Mouse (Mus musculus) CH12.LX (cell line): ENCODE results near the gene Bcl2l12. TPM values are rescaled to one million over a fixed set of nuclear protein-coding genes. Genes with fewer than 3 reads are reported as not detected.

Experiments used
- DNase-seq: peaks from one replicate; pipeline ENCODE4 v3.0.0-alpha.2; 2013; ENCODE audit errors: extremely low read depth
- H3K27ac ChIP-seq: 2 replicates; pipeline ENCODE4 v1.5.1; 2012; ENCODE audit warnings: low read depth, mild to moderate bottlenecking, control low read depth, moderate library complexity; ENCODE audit not compliant: insufficient read depth
- H3K27me3 ChIP-seq: replicated peaks from 2 replicates; pipeline ENCODE3; 2012; ENCODE audit warnings: inconsistent platforms
- H3K36me3 ChIP-seq, 2 experiments: replicated peaks in 1 of 2; 2 replicates each; pipeline versions ENCODE3 to v1.6.1; 2012; ENCODE audit warnings: inconsistent platforms in 1 of 2, low read length in 1 of 2, mild to moderate bottlenecking in 1 of 2, mixed read lengths in 1 of 2, moderate library complexity in 1 of 2; ENCODE audit not compliant: control insufficient read depth in 1 of 2, insufficient read depth in 1 of 2
- H3K4me1 ChIP-seq, 2 experiments: 2 replicates each; pipeline ENCODE4 v1.6.1; 2012; ENCODE audit warnings: inconsistent platforms in 1 of 2, moderate library complexity in 1 of 2; ENCODE audit not compliant: insufficient read depth in 2 of 2, control insufficient read depth in 1 of 2
- H3K4me2 ChIP-seq: 2 replicates; pipeline ENCODE4 v1.6.1; 2012; ENCODE audit warnings: low read depth, mild to moderate bottlenecking, control low read depth; ENCODE audit not compliant: poor library complexity, insufficient read depth, severe bottlenecking
- H3K4me3 ChIP-seq, 3 experiments: fragments of 150-350 bp in 1 of 3; sonication (generic) in 1 of 3; replicated peaks in 1 of 3; 2 replicates each; pipeline versions ENCODE3 to v1.5.1; 2011 to 2012; ENCODE audit warnings: low read depth in 2 of 3, low read length in 2 of 3, mild to moderate bottlenecking in 2 of 3, moderate library complexity in 2 of 3, control low read depth in 1 of 3, improper control_type of control experiment in 1 of 3, inconsistent platforms in 1 of 3, mixed read lengths in 1 of 3; ENCODE audit not compliant: poor library complexity in 1 of 3
- H3K79me2 ChIP-seq: replicated peaks from 2 replicates; pipeline ENCODE4 v1.6.1; 2012; ENCODE audit warnings: mild to moderate bottlenecking, moderate library complexity; ENCODE audit not compliant: control insufficient read depth, poor library complexity, insufficient read depth, severe bottlenecking; ENCODE audit errors: extremely low read depth
- H3K9ac ChIP-seq: 2 replicates; pipeline ENCODE4 v1.6.1; 2012; ENCODE audit warnings: low read depth, mild to moderate bottlenecking, control low read depth, moderate library complexity; ENCODE audit not compliant: insufficient read depth
- H3K9me3 ChIP-seq: replicated peaks from 2 replicates; pipeline ENCODE3; 2012; ENCODE audit warnings: low read length, inconsistent platforms, mixed read lengths
- CHD2 ChIP-seq: IDR thresholded peaks from 2 replicates; pipeline ENCODE4 v1.6.1; 2011; ENCODE audit warnings: low read length, improper control_type of control experiment
- CTCF ChIP-seq, 2 experiments: IDR thresholded peaks in 1 of 2; conservative IDR thresholded peaks in 1 of 2; 2 replicates each; pipeline ENCODE4 v1.5.1; 2011 to 2012; ENCODE audit warnings: low read depth in 2 of 2, low read length in 2 of 2, improper control_type of control experiment in 1 of 2, inconsistent platforms in 1 of 2, mild to moderate bottlenecking in 1 of 2, moderate library complexity in 1 of 2
- E2F4 ChIP-seq: IDR thresholded peaks from 2 replicates; pipeline ENCODE4 v1.6.1; 2011; ENCODE audit warnings: low read depth, low read length, improper control_type of control experiment; ENCODE audit not compliant: insufficient replicate concordance
- ELF1 ChIP-seq: IDR thresholded peaks from 2 replicates; pipeline ENCODE4 v1.6.1; 2014; ENCODE audit warnings: low read depth, mild to moderate bottlenecking, inconsistent platforms, low read length, improper control_type of control experiment
- GABPA ChIP-seq: IDR thresholded peaks from 2 replicates; pipeline ENCODE4 v1.6.1; 2012; ENCODE audit warnings: low read depth, low read length, improper control_type of control experiment, inconsistent platforms; ENCODE audit not compliant: insufficient replicate concordance
- JUND ChIP-seq: conservative IDR thresholded peaks from 2 replicates; pipeline ENCODE4 v1.6.1; 2011; ENCODE audit warnings: low read depth, low read length, improper control_type of control experiment
- MAFK ChIP-seq: IDR thresholded peaks from 2 replicates; pipeline ENCODE4 v1.6.1; 2011; ENCODE audit warnings: low read length, improper control_type of control experiment; ENCODE audit not compliant: insufficient replicate concordance
- MAX ChIP-seq: IDR thresholded peaks from 2 replicates; pipeline ENCODE4 v1.6.1; 2011; ENCODE audit warnings: low read length, improper control_type of control experiment
- MAZ ChIP-seq: IDR thresholded peaks from 2 replicates; pipeline ENCODE4 v1.6.1; 2012; ENCODE audit warnings: low read depth, mild to moderate bottlenecking, inconsistent platforms, low read length, improper control_type of control experiment, moderate library complexity
- MYC ChIP-seq: IDR thresholded peaks from 2 replicates; pipeline ENCODE4 v1.6.1; 2011; ENCODE audit warnings: low read depth, mild to moderate bottlenecking, improper control_type of control experiment, low read length
- NRF1 ChIP-seq: IDR thresholded peaks from 2 replicates; pipeline ENCODE4 v1.6.1; 2014; ENCODE audit warnings: low read depth, mild to moderate bottlenecking, inconsistent platforms, low read length, improper control_type of control experiment, moderate library complexity
- POLR2AphosphoS2 ChIP-seq: IDR thresholded peaks from 2 replicates; pipeline ENCODE4 v1.6.1; 2011; ENCODE audit warnings: low read depth, low read length, improper control_type of control experiment
- RAD21 ChIP-seq: IDR thresholded peaks from 2 replicates; pipeline ENCODE4 v1.6.1; 2011; ENCODE audit warnings: low read depth, mild to moderate bottlenecking, low read length, improper control_type of control experiment, moderate library complexity
- SIN3A ChIP-seq: IDR thresholded peaks from 2 replicates; pipeline ENCODE4 v1.6.1; 2012; ENCODE audit warnings: low read length, improper control_type of control experiment, inconsistent platforms
- SMC3 ChIP-seq: IDR thresholded peaks from 2 replicates; pipeline ENCODE4 v1.6.1; 2011; ENCODE audit warnings: low read depth, low read length, improper control_type of control experiment
- TBP ChIP-seq: conservative IDR thresholded peaks from 2 replicates; pipeline ENCODE4 v1.6.1; 2011; ENCODE audit warnings: low read depth, low read length, improper control_type of control experiment
- TCF12 ChIP-seq: IDR thresholded peaks from 2 replicates; pipeline ENCODE4 v1.6.1; 2014; ENCODE audit warnings: low read depth, mild to moderate bottlenecking, inconsistent platforms, low read length, improper control_type of control experiment
- UBTF ChIP-seq: IDR thresholded peaks from 2 replicates; pipeline ENCODE4 v1.6.1; 2012; ENCODE audit warnings: low read depth, mild to moderate bottlenecking, inconsistent platforms, low read length, improper control_type of control experiment, moderate library complexity
- ZMIZ1 ChIP-seq: IDR thresholded peaks from 2 replicates; pipeline ENCODE4 v1.6.1; 2012; ENCODE audit warnings: low read depth, mild to moderate bottlenecking, inconsistent platforms, low read length, improper control_type of control experiment
- ZNF384 ChIP-seq: IDR thresholded peaks from 2 replicates; pipeline ENCODE4 v1.6.1; 2012; ENCODE audit warnings: low read depth, low read length, improper control_type of control experiment, inconsistent platforms
- dilution Hi-C: fragments of 300-500 bp; cut with MboI; formaldehyde crosslinking; loops from 2 replicates; pipeline ENCODE4 v1.14.3; 2020; ENCODE audit warnings: low sequenced_read_pairs; ENCODE audit not compliant: extremely low pct_unique_long_range_greater_than_20kb, extremely low pct_ligation_motif_present
- in situ Hi-C: fragments of 300-500 bp; cut with MboI; formaldehyde crosslinking; loops from 3 replicates; pipeline ENCODE4 v1.14.3; 2019; ENCODE audit warnings: low sequenced_read_pairs, low pct_ligation_motif_present, low pct_unique_long_range_greater_than_20kb, mixed read lengths
- polyA plus RNA-seq: library from polyadenylated mRNA; unstranded; fragments of >175 nt; gene quantifications from 2 replicates; pipeline ENCODE4 v1.2.1, GENCODE M21; 2012; ENCODE audit warnings: low read depth; ENCODE audit not compliant: insufficient read length
- total RNA-seq, 2 experiments: library from RNA; depleted of rRNA; stranded (reverse); fragments of 300-350 nt in 1 of 2; fragments of >200 nt in 1 of 2; gene quantifications; 2 replicates each; pipeline ENCODE4 v1.2.3; 2012 to 2014

Gene Bcl2l12
- total and polyA plus RNA-seq, 3 experiments, result 9.2 to 12.6 (median 11.8) TPM

DNA sequence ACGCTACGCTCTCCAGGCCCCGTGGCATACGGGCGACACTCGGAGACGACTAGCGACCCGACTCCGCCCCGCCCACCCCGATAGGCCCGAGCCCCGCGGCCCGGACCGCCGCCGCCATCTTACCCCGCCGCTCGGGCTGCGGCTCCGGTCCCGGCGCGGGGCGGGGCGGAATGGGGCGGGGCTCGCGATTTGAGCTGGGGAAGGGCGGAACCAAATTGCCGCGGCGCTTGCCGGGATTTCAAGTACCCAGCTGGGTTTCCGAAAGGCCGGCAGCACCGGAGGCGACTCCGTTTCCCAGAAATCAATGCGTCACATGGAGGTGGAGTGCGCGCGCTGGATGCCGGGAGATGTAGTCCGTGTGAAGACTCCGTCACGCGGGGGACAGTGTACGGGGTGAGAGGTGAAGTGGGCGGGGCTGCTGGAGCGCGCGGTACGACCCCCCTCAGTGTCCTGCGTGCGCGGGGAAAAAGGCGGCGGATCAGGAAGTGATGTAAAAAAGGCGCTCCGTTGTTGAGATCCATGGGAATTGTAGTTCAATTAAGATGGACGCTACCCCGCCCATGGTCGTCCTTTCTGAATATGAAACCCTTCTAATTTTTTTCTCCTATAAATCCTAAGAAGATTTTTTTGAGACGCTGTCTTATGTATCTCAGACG, 17.6 kb upstream of the Bcl2l12 start, which contains the start of gene Scaf1 (continued):
- TF ChIP-seq JUND, result no peak
- TF ChIP-seq TCF12, result peak; percentile 36; the same call in 1 of the 2 replicates
- TF ChIP-seq MYC, result no peak; the same call in 1 of the 2 replicates
- no peak; the same call in 1 of the 2 replicates for TF ChIP-seq ZNF384
- TF ChIP-seq GABPA, result peak; percentile 89; the same call in 1 of the 2 replicates
- TF ChIP-seq MAZ, result peak; percentile 84
- peak; percentile 64; the same call in 1 of the 2 replicates for TF ChIP-seq SIN3A

DNA sequence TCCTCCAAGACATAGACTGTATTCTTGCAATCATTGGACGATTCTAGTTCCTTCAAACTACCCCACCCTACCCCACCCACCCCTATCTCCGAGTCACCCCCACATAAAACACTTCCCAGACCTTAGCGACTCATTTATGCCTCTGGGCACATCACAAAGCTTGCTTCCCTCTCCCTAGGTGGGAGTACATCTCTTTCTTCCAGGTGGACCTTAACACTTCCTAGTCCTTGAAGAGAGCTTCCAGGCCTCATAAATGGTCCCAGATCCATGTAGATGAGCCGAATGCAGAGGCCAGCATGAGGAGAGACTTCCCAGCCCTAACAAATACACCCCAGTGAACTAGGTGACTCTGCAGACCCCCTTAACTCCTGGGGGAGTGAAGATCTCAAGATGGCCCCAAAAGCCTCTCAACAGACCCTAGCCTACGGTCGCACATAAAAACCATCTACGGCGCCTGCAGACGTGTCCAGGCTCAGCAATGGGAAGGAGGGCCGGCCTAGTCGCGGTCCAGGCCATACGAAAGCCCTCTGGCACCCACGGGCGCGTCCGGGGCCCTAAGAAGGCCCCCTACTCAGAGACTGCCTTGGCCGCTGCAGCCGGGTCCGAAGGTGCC, 16.9 kb upstream of the Bcl2l12 start:
- DNase-seq, result peak; percentile 17
- Histone ChIP-seq H3K4me2 (peak overlapping the region; percentile 30), H3K27ac (peak overlapping the region; percentile 74), H3K4me3 (peak overlapping the region; percentile 63 to 99 (median 92)), H3K79me2 (peaks cover 18% of the 10 kb centered on the region), H3K9me3 (no peaks in the 10 kb centered on the region), H3K4me1 (peaks cover 0 to 31% of the 10 kb centered on the region in 2 experiments; a peak in 2 of 4 replicates), H3K9ac (peak overlapping the region; percentile 100), H3K36me3 (peaks cover 27 to 41% of the 10 kb centered on the region in 2 experiments), H3K27me3 (no peaks in the 10 kb centered on the region)
- in situ Hi-C loops, result no loop called here
- dilution Hi-C loops, result no loop called here
- no peak for TF ChIP-seq CHD2
- no peak for TF ChIP-seq E2F4
- TF ChIP-seq UBTF, result 0 out of 2 replicates have a peak, but pooled peaks have one; percentile 42

DNA sequence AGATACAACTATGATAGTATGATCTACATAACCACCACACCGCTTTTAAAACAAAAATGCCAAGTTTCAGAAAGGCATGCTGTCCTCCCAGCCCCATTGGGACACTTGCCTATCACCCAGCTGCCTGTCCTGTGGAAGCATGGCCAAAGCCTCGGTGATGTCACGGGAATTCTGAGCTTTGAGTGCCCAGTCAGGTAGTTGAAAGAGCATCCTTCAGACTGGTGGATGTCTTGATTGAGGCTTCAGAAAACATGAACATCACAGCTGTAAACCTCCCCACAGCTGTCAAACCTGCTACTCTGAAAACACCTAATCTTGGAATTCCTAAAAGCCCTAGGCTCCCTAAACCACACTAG, 15.6 kb upstream of the Bcl2l12 start:
- peaks cover 18% of the 10 kb centered on the region for H3K79me2 ChIP-seq
- in situ Hi-C loops, result no loop called here
- H3K36me3 ChIP-seq, result peaks cover 41 to 48% of the 10 kb centered on the region in 2 experiments
- H3K27me3 ChIP-seq, result no peaks in the 10 kb centered on the region
- no peak overlapping the region for H3K4me3 ChIP-seq
- DNase-seq, result no peak
- dilution Hi-C loops, result no loop called here
- no peak overlapping the region for H3K9ac ChIP-seq
- TF ChIP-seq MAFK (no peak), TBP (no peak), SMC3 (no peak), POLR2AphosphoS2 (no peak), MAZ (no peak), NRF1 (no peak), MYC (no peak), RAD21 (no peak), E2F4 (no peak), GABPA (no peak), MAX (no peak), ZMIZ1 (no peak), ELF1 (no peak), CTCF (conservative IDR thresholded peaks at IDR 0.05 in 1 of 2, IDR thresholded peaks at IDR 0.05 in 1 of 2; ENCODE audit: low read depth in 2 of 2, low read length in 2 of 2) (no peak)
- 0 out of 2 replicates have a peak overlapping the region, but pooled peaks have one; percentile 10 for H3K4me2 ChIP-seq
- no peaks in the 10 kb centered on the region for H3K9me3 ChIP-seq
- peaks cover 0 to 28% of the 10 kb centered on the region in 2 experiments; a peak in 2 of 4 replicates for H3K4me1 ChIP-seq
- H3K27ac ChIP-seq, result no peak overlapping the region
